Mouse (Mus musculus) stomach, postnatal 0 days (tissue): ENCODE results near the gene Grk2. TPM values are rescaled to one million over a fixed set of nuclear protein-coding genes. Genes with fewer than 3 reads are reported as not detected.
"Not testable (repeated sequence)": the region's sequence is repeated elsewhere in the genome, so short reads cannot be mapped to it uniquely, and the experiment has no call there.

Source experiments
- ATAC-seq: fragments of 200-750 bp; cut with Nextera tagmentation; 2 replicates; pipeline ENCODE4 v1.8.0; 2017; ENCODE audit not compliant: low FRiP score, low TSS enrichment
- DNase-seq: peaks from one replicate; pipeline ENCODE4 v3.0.0-alpha.2; 2016; ENCODE audit warnings: low spot score
- H3K27ac ChIP-seq: fragments of 300-500 bp; sonication (generic); replicated peaks from 2 replicates; pipeline ENCODE4 v1.5.1; 2014; ENCODE audit warnings: mild to moderate bottlenecking, control low read depth
- H3K27me3 ChIP-seq: fragments of 300-500 bp; sonication (generic); 2 replicates; pipeline ENCODE4 v1.6.1; 2014; ENCODE audit warnings: low read length; ENCODE audit not compliant: control insufficient read depth, insufficient read depth
- H3K36me3 ChIP-seq: fragments of 300-500 bp; sonication (generic); 2 replicates; pipeline ENCODE4 v1.6.1; 2014; ENCODE audit warnings: low read length, mixed read lengths; ENCODE audit not compliant: control insufficient read depth, insufficient read depth
- H3K4me1 ChIP-seq: fragments of 300-500 bp; sonication (generic); replicated peaks from 2 replicates; pipeline ENCODE4 v1.6.1; 2014; ENCODE audit warnings: antibody characterized with exemption; ENCODE audit not compliant: control insufficient read depth, insufficient read depth
- H3K4me2 ChIP-seq: fragments of 300-500 bp; sonication (generic); replicated peaks from 2 replicates; pipeline ENCODE4 v1.6.1; 2014; ENCODE audit warnings: low read depth, mild to moderate bottlenecking, control low read depth, moderate library complexity
- H3K4me3 ChIP-seq: fragments of 300-500 bp; sonication (generic); 2 replicates; pipeline ENCODE4 v1.5.1; 2014; ENCODE audit warnings: low read depth, low read length, control low read depth
- H3K9ac ChIP-seq: fragments of 300-500 bp; sonication (generic); 2 replicates; pipeline ENCODE4 v1.6.1; 2014; ENCODE audit warnings: mild to moderate bottlenecking, low read length, control low read depth, mixed read lengths
- H3K9me3 ChIP-seq: fragments of 300-500 bp; sonication (generic); 2 replicates; pipeline ENCODE4 v1.6.1; 2016; ENCODE audit warnings: low read length; ENCODE audit not compliant: control insufficient read depth
- CTCF ChIP-seq: IDR thresholded peaks from 2 replicates; pipeline ENCODE4 v1.5.1; 2016; ENCODE audit warnings: antibody characterized with exemption, low read depth, mild to moderate bottlenecking, moderate library complexity
- EP300 ChIP-seq: optimal IDR thresholded peaks from 2 replicates; pipeline ENCODE3; 2016; ENCODE audit warnings: antibody characterized with exemption
- WGBS: fragments of 180-500 bp; shearing (Covaris S2); extraction: QIAGEN DNeasy Blood & Tissue Kit; methylation state at CpG from one replicate; pipeline ENCODE4 v1.1.7; 2014; 5-methylcytosine and 5-hydroxymethylcytosine counted together
- polyA plus RNA-seq: library from polyadenylated mRNA; unstranded; fragments of >200 nt; fragmentation: Nextera tagmentation; extraction: Ambion mirVana; gene quantifications from 2 replicates; pipeline ENCODE4 v1.2.1, GENCODE M21; 2015

Grk2 gene
- polyA plus RNA-seq, 1 experiment from 2014 or later, result 19.3 TPM

DNA sequence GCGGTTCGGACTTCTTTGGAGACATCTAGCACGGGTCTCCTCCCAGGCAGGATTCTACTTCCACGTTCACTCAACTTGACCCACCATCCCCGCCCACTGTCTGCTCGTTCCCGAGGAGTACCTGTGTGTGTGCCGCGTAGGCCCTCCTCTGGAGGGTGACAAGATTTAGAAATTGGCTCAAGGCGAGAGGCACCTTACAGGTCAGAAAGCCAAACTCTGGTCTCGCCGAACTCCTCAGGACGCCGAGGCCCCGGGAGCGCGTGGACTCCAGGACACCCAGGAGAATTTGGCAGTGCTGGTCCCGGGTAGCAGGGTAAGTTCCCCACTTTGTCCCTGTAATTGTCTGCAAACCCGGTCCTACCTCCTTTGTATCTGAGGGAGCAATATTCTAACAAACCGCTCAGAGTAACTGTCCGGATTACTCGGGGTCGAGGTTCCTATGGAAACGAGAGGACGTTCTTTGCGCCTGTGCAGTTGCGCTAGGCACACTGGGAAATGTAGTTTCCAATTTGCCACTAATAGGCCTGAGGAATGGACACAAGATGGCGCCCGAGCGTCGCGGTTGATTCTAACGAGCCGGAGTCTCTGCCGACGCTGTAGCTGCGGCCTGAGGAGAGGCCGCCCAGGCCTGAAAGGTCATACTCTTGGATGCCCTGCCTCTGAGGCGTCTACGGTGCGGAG is 48.7 kb downstream of the Grk2 start:
- Histone ChIP-seq H3K27ac (no peak overlapping the region), H3K4me3 (peak overlapping the region; percentile 63), H3K9me3 (no peaks in the 10 kb centered on the region), H3K9ac (peak overlapping the region; percentile 41), H3K27me3 (no peaks in the 10 kb centered on the region), H3K36me3 (no peaks in the 10 kb centered on the region), H3K4me1 (0 out of 2 replicates have a peak, but pooled peaks cover 3% of the 10 kb centered on the region), H3K4me2 (peak overlapping the region; percentile 89)
- ATAC-seq, result peak; percentile 84
- TF ChIP-seq CTCF (peak; percentile 95), EP300 (no peak)
- WGBS, result under 1% methylated on average over 41 of the region's 41 CpGs
- DNase-seq, result peak; percentile 93

DNA sequence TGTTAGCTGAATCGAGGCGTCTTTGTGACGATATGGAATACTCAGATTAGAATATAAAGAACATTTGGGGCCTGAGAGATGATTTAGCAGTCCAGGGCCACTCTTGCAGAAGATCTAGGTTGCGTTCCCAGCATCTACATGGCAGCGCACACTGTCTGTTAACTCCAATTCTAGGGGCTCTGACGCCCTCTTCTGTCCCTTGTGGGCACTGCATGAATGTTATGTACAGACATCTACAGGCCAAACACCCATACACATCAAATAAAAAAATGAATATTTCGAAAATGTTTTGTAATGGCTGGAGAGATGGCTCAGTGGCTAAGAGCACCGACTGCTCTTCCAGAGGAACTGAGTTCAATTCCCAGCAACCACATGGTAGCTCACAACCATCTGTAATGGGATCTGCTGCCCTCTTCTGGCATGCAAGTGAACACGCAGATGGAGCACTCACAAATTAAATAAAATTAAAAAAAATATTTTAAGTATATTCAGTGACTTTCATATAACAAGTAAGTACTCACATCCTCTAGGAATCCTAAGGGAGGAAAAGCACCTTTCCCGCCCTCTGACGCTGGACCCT is 50.3 kb downstream of the Grk2 start:
- Histone ChIP-seq H3K4me1 (0 out of 2 replicates have a peak, but pooled peaks cover 3% of the 10 kb centered on the region), H3K9ac (no peak overlapping the region), H3K27ac (no peak overlapping the region), H3K27me3 (no peaks in the 10 kb centered on the region), H3K36me3 (no peaks in the 10 kb centered on the region), H3K4me2 (no peak overlapping the region), H3K4me3 (no peak overlapping the region), H3K9me3 (no peaks in the 10 kb centered on the region)
- DNase-seq (no peak), ATAC-seq (no peak)
- TF ChIP-seq CTCF (peak; percentile 59), EP300 (no peak)
- 76% methylated on average over 11 of the region's 11 CpGs for WGBS

DNA sequence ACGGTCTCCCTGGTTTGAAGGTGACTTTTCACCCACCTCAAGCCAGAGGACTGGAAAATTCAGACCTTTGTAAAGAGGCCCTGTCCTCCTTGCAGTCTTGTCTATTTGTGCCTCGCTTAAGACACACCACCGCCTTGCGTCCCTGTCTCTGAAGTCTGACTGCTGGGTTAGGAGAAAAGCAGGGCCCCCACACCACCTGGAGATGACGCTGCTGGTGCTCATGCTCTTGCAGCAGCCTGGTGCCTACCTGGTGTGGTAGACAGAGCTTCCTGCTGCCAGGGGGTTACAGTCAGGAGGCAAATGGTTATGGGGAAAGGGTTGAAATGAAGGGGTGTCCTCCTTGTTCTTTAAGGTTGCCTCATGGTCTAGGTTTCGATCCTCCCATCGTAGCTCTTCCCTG is 51.8 kb downstream of the Grk2 start:
- H3K27me3 ChIP-seq, result no peaks in the 10 kb centered on the region
- no peak overlapping the region for H3K27ac ChIP-seq
- no peak overlapping the region for H3K4me2 ChIP-seq
- no peaks in the 10 kb centered on the region for H3K9me3 ChIP-seq
- TF ChIP-seq EP300 (no peak), CTCF (no peak)
- H3K36me3 ChIP-seq, result no peaks in the 10 kb centered on the region
- no peak overlapping the region for H3K4me3 ChIP-seq
- WGBS, result 80% methylated on average over 7 of the region's 7 CpGs
- H3K9ac ChIP-seq, result no peak overlapping the region
- H3K4me1 ChIP-seq, result 0 out of 2 replicates have a peak, but pooled peaks cover 3% of the 10 kb centered on the region
- ATAC-seq, result no peak
- no peak for DNase-seq

DNA sequence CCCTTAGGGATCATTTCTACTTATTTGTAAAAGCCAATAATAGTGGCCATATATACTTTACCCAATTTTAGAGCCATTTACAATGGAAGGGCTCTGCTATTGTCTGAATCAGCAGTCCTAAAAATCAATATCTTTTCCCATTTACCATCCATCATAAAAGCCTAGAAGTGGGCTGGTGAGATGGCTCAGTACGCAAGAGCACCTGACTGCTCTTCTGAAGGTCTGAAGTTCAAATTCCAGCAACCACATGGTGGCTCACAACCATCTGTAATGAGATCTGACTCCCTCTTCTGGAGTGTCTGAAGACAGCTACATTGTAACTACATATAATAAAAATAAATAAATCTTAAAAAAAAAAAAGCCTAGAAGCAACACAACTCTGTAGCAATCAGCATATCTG is 57.3 kb downstream of the Grk2 start:
- not testable (repeated sequence) for H3K4me3 ChIP-seq, H3K27me3 ChIP-seq, H3K36me3 ChIP-seq, H3K27ac ChIP-seq, H3K9ac ChIP-seq, DNase-seq, H3K4me1 ChIP-seq, H3K9me3 ChIP-seq, H3K4me2 ChIP-seq, ATAC-seq
- 56% methylated on average over 1 of the region's 1 CpGs for whole genome bisulfite sequencing

DNA sequence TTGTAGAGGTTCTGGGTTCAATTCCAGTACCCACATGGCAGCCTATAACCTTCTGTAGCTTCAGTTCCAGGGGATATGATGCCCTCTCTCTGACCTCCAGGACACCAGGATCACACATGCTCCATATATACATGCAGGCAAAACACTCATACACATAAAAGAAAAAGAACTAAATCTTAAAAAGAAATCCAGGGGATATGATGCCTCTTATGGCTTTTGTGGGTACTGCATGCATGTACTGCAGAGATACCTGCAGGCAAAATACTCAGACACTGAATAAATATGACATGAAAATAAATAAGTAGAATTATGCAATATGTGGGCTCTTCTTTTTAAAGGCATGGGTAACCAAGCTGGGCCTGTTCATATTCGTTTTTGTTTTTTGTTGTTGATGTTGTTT is 59.0 kb downstream of the Grk2 start:
- ATAC-seq, result no peak
- no peaks in the 10 kb centered on the region for H3K9me3 ChIP-seq
- 49% methylated on average over 1 of the region's 1 CpGs for WGBS
- H3K9ac ChIP-seq, result no peak overlapping the region
- no peak overlapping the region for H3K4me2 ChIP-seq
- DNase-seq, result no peak
- no peaks in the 10 kb centered on the region for H3K4me1 ChIP-seq
- no peaks in the 10 kb centered on the region for H3K36me3 ChIP-seq
- H3K27me3 ChIP-seq, result no peaks in the 10 kb centered on the region
- H3K27ac ChIP-seq, result no peak overlapping the region
- TF ChIP-seq CTCF (peak; percentile 52), EP300 (no peak)
- H3K4me3 ChIP-seq, result no peak overlapping the region

- Histone ChIP-seq H3K9ac (no peak overlapping the region), H3K4me3 (no peak overlapping the region), H3K9me3 (no peaks in the 10 kb centered on the region), H3K27me3 (no peaks in the 10 kb centered on the region), H3K27ac (no peak overlapping the region), H3K4me2 (no peak overlapping the region), H3K4me1 (no peaks in the 10 kb centered on the region), H3K36me3 (no peaks in the 10 kb centered on the region)
- ATAC-seq (peak; percentile 88), DNase-seq (no peak)
- TF ChIP-seq EP300, result no peak
- TF ChIP-seq CTCF, result no peak
- WGBS, result 73% methylated on average over 6 of the region's 6 CpGs
Measured at GRCm38 (mm10) chr19:4244775-4245174, 61.2 kb downstream of the Grk2 start.
